Mouse (Mus musculus) large intestine, adult 2 months (tissue): ENCODE results near the gene Mbd6. TPM values are rescaled to one million over a fixed set of nuclear protein-coding genes. Genes with fewer than 3 reads are reported as not detected.

Experiments used
- DNase-seq: peaks from one replicate; pipeline ENCODE4 v3.0.0-alpha.2; 2012; ENCODE audit warnings: low read depth, low spot score
- whole genome bisulfite sequencing: fragments of 180-500 bp; shearing (Covaris S2); methylation state at CpG from one replicate; pipeline ENCODE4 v1.1.7; 2018; 5-methylcytosine and 5-hydroxymethylcytosine counted together
- polyA plus RNA-seq: library from polyadenylated mRNA; depleted of rRNA; stranded (reverse); fragments of >200 nt; gene quantifications from 2 replicates; pipeline ENCODE4 v1.2.3, GENCODE M21; 2012; rRNA removed

The Mbd6 gene
- polyA plus RNA-seq, 1 experiment, result 27.9 TPM

GRCm38 (mm10) chr10:127266112-127267091, 22.4 kb downstream of the Mbd6 start, which contains the start of gene Dctn2:
Gene Dctn2, plus strand, starts transcription at chr10:127266368.
- WGBS, result under 1% methylated on average over 70 of the region's 70 CpGs
- no peak for DNase-seq

GRCm38 (mm10) chr10:127265727-127266111, 23.1 kb downstream of the Mbd6 start:
- WGBS, result 28% methylated on average over 4 of the region's 4 CpGs
- DNase-seq, result no peak

- 79% methylated on average over 4 of the region's 4 CpGs for WGBS
- DNase-seq, result no peak
Observed at GRCm38 (mm10) chr10:127264971-127265370, 23.8 kb downstream of the Mbd6 start.

GRCm38 (mm10) chr10:127264336-127264735, 24.5 kb downstream of the Mbd6 start:
- 77% methylated on average over 8 of the region's 8 CpGs for WGBS
- no peak for DNase-seq

GRCm38 (mm10) chr10:127263631-127264030, 25.2 kb downstream of the Mbd6 start:
- WGBS, result 61% methylated on average over 3 of the region's 3 CpGs
- DNase-seq, result no peak

- 2% methylated on average over 53 of the region's 53 CpGs for WGBS
- no peak for DNase-seq
Observed at GRCm38 (mm10) chr10:127262548-127263398, 26.0 kb downstream of the Mbd6 start, which contains the start of gene Kif5a. Gene Kif5a, minus strand, starts transcription at chr10:127263348.

- no peak for DNase-seq
- WGBS, result 65% methylated on average over 15 of the region's 15 CpGs
Observed at GRCm38 (mm10) chr10:127261706-127262547, 26.9 kb downstream of the Mbd6 start.

GRCm38 (mm10) chr10:127258489-127258888, 30.3 kb downstream of the Mbd6 start:
- DNase-seq, result no peak
- WGBS, result 69% methylated on average over 8 of the region's 8 CpGs

- DNase-seq, result no peak
- WGBS, result 62% methylated on average over 6 of the region's 6 CpGs
Observed at GRCm38 (mm10) chr10:127257790-127258189, 31.0 kb downstream of the Mbd6 start.

- DNase-seq, result no peak
- WGBS, result 24% methylated on average over 14 of the region's 14 CpGs
Observed at GRCm38 (mm10) chr10:127255625-127256345, 33.0 kb downstream of the Mbd6 start.

GRCm38 (mm10) chr10:127250810-127251209, 38.0 kb downstream of the Mbd6 start:
- no peak for DNase-seq
- 68% methylated on average over 5 of the region's 5 CpGs for WGBS

GRCm38 (mm10) chr10:127238241-127238824, 50.5 kb downstream of the Mbd6 start:
- WGBS, result 63% methylated on average over 18 of the region's 18 CpGs
- DNase-seq, result no peak

GRCm38 (mm10) chr10:127236541-127236940, 52.3 kb downstream of the Mbd6 start:
- no peak for DNase-seq
- WGBS, result 35% methylated on average over 9 of the region's 9 CpGs

- 57% methylated on average over 9 of the region's 9 CpGs for WGBS
- no peak for DNase-seq
Observed at GRCm38 (mm10) chr10:127233141-127233540, 55.7 kb downstream of the Mbd6 start.

Other genes with a start within 250 kb of the Mbd6 start
- 20.7 and 22.6 TPM in 2 replicates for gene Mettl1, start 247.6 kb downstream of the Mbd6 start, polyA plus RNA-seq
- gene Eef1akmt3, start 247.5 kb downstream of the Mbd6 start, polyA plus RNA-seq, result 1.4 TPM in 2 replicates
- 0.22 and 0.27 TPM in 2 replicates for gene Cyp27b1, start 240.8 kb downstream of the Mbd6 start, polyA plus RNA-seq
- 3.2 and 3.5 TPM in 2 replicates for gene March9, start 228.8 kb downstream of the Mbd6 start, polyA plus RNA-seq
- 228 and 258 TPM in 2 replicates for gene Cdk4, start 225.5 kb downstream of the Mbd6 start, polyA plus RNA-seq
- 73.8 and 85.4 TPM in 2 replicates for gene Tspan31, start 218.8 kb downstream of the Mbd6 start, polyA plus RNA-seq
- 4.0 and 7.1 TPM in 2 replicates for gene Agap2, start 213.7 kb downstream of the Mbd6 start, polyA plus RNA-seq
- gene Os9, start 167.9 kb downstream of the Mbd6 start, polyA plus RNA-seq, result 71.3 and 102 TPM in 2 replicates
- 247 and 361 TPM in 2 replicates for gene B4galnt1, start 123.8 kb downstream of the Mbd6 start, polyA plus RNA-seq
- gene Slc26a10, start 108.4 kb downstream of the Mbd6 start, polyA plus RNA-seq, result 0.41 and 0.90 TPM in 2 replicates
- 16.0 and 20.5 TPM in 2 replicates for gene Arhgef25, start 98.9 kb downstream of the Mbd6 start, polyA plus RNA-seq
- gene Dtx3, start 93.3 kb downstream of the Mbd6 start, polyA plus RNA-seq, result 38.0 and 47.9 TPM in 2 replicates
- 38.9 and 42.6 TPM in 2 replicates for gene Pip4k2c, start 77.4 kb downstream of the Mbd6 start, polyA plus RNA-seq
- 1.2 and 2.0 TPM in 2 replicates for gene Kif5a, start 25.7 kb downstream of the Mbd6 start, polyA plus RNA-seq
- gene Dctn2, start 22.6 kb downstream of the Mbd6 start, polyA plus RNA-seq, result 181 and 201 TPM in 2 replicates
- 43.8 and 63.0 TPM in 2 replicates for gene Mars, start 22.8 kb upstream of the Mbd6 start, polyA plus RNA-seq
- gene Arhgap9, start 32.9 kb upstream of the Mbd6 start, polyA plus RNA-seq, result 10.0 and 11.3 TPM in 2 replicates
- gene Gli1, start 53.0 kb upstream of the Mbd6 start, polyA plus RNA-seq, result 5.1 and 8.9 TPM in 2 replicates
- gene Inhbe, start 65.4 kb upstream of the Mbd6 start, polyA plus RNA-seq, result not detected in 2 replicates
- not detected in 2 replicates for gene Inhbc, start 81.4 kb upstream of the Mbd6 start, polyA plus RNA-seq
- 47.2 and 49.4 TPM in 2 replicates for gene R3hdm2, start 91.3 kb upstream of the Mbd6 start, polyA plus RNA-seq
- gene Stac3, start 212.7 kb upstream of the Mbd6 start, polyA plus RNA-seq, result 0.66 and 1.6 TPM in 2 replicates
- 6.0 and 6.1 TPM in 2 replicates for gene Ndufa4l2, start 225.9 kb upstream of the Mbd6 start, polyA plus RNA-seq
- 59.0 and 62.5 TPM in 2 replicates for gene Shmt2, start 233.4 kb upstream of the Mbd6 start, polyA plus RNA-seq
- 0.22 and 0.25 TPM in 2 replicates for gene Nxph4, start 245.5 kb upstream of the Mbd6 start, polyA plus RNA-seq